Mouse (Mus musculus): Measurements from ENCODE around the gene C1ql1. TPM values are rescaled to one million over a fixed set of nuclear protein-coding genes. Genes with fewer than 3 reads are reported as not detected.

C1ql1 gene
- polyA plus RNA-seq, 1 experiment from 2014 or later = 0.85 TPM

DNA sequence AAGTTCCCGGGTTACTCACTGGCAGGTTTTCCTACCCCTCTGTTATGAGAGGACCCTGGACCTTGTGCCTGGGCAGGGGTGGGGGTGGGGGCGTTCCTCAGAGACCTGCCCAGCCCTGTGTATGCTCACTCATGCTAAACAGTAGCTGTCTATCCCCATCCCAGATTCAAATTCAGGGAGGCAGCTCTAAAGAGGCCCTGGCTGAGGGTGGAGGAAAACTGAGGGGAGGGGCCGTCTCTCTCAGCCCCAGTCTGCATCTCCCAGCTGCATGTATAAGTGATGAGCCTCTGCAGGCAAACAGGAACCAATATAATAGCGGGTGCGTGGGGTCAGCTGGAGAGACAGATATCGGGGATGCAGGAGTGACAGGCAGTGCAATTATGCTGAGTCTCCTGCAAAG lies 6.4 kb upstream of the C1ql1 start:
- H3K9ac ChIP-seq (ENCODE audit: low read length) = no peak overlapping the region
- no peak for ATAC-seq (ENCODE audit: insufficient number of reproducible peaks, low FRiP score, low TSS enrichment, low read depth)

DNA sequence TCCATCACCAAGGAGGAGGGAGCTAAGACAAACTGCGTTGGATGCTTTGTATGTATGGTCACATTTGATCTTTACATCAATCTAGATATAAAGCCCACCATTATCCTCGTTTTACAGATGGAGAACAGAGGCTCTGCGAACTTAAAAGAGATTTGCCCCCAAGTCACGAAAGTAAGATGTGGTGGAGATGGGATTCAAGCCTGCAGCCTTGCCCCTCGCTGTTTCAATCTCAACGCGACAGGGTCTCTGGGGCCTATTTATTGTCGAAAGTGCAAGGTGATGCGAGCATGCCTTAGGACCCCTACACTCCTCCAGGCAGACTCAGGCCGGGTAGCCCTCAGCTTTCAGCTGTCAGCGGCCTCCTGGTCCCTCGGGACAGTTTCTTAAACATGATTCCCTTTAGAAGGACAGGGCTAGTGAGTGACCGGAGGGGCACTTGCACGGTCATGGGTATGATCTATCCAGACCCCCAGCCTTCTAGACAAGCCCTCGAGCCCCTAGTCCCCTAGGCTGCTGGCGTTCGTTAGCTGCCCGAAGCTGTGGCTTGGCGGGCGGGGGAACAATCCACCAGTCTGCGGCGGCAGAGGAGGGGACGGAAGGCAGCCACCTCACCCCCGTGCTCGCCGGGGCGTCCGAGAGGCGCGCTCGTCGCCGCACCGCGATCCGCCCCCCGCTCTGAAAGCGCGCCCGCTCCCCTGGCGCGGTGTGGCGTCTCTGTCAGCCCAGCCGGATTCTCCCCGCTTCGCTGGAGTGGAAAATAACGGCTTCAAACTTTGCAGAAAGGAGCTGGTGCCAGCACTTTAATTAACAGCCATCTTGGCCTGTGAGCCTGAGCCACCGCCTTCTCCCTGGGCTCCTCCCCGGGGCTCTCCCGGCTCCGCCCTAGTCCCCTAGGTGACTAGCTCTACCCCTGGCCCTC lies 1.8 kb upstream of the C1ql1 start:
- 1% methylated on average over 49 of the region's 51 CpGs for WGBS
- Histone ChIP-seq H3K4me3 (ENCODE audit: low read depth, low read length) (peak overlapping the region; percentile 40), H3K9me3 (ENCODE audit: control insufficient read depth, low read length) (no peaks in the 10 kb centered on the region), H3K4me1 (ENCODE audit: control insufficient read depth, insufficient read depth, low read length) (peaks cover 2% of the 10 kb centered on the region; the same call in 1 of the 2 replicates), H3K36me3 (ENCODE audit: control insufficient read depth, insufficient read depth, low read length) (no peaks in the 10 kb centered on the region), H3K27me3 (ENCODE audit: control insufficient read depth, insufficient read depth, low read length) (peaks cover 80% of the 10 kb centered on the region), H3K27ac (replicated peaks; ENCODE audit: low read depth, low read length) (no peak overlapping the region), H3K9ac (ENCODE audit: low read length) (peak overlapping the region; percentile 64), H3K4me2 (ENCODE audit: low read depth, severe bottlenecking) (peak overlapping the region; percentile 81)
- ATAC-seq (ENCODE audit: insufficient number of reproducible peaks, low FRiP score, low TSS enrichment, low read depth) (no peak), DNase-seq (ENCODE audit: low spot score) (peak; percentile 51)

More for the DNA sequence above, 6.4 kb upstream of the C1ql1 start:
- WGBS = 40% methylated on average over 6 of the region's 6 CpGs
- DNase-seq (ENCODE audit: low spot score) = no peak
- H3K27ac ChIP-seq (replicated peaks; ENCODE audit: low read depth, low read length) = no peak overlapping the region
- H3K4me2 ChIP-seq (ENCODE audit: low read depth, severe bottlenecking) = no peak overlapping the region
- no peaks in the 10 kb centered on the region for H3K4me1 ChIP-seq (ENCODE audit: control insufficient read depth, insufficient read depth, low read length)
- peaks cover 37% of the 10 kb centered on the region for H3K27me3 ChIP-seq (ENCODE audit: control insufficient read depth, insufficient read depth, low read length)
- H3K36me3 ChIP-seq (ENCODE audit: control insufficient read depth, insufficient read depth, low read length) = no peaks in the 10 kb centered on the region
- H3K9me3 ChIP-seq (ENCODE audit: control insufficient read depth, low read length) = no peaks in the 10 kb centered on the region
- no peak overlapping the region for H3K4me3 ChIP-seq (ENCODE audit: low read depth, low read length)

DNA sequence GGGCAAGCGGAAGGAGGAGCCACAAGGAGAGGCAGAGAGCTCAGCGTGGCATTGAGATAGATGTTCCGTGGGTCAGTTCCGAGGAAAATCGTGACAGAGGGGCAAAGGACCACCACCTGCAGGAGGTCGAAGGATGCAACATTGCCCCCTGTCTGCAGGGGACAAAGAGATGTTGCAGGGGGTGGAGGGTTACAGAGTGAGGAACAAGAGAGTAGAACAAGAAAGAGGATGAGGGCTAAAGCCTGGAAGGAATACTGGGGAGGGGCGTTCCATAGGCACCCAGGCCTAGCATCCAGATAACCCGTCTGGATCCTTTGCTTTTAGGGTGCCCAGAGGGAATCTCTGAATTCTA lies 480 bp upstream of the C1ql1 start:
- ATAC-seq (ENCODE audit: insufficient number of reproducible peaks, low FRiP score, low TSS enrichment, low read depth) = no peak
- Histone ChIP-seq H3K27me3 (ENCODE audit: control insufficient read depth, insufficient read depth, low read length) (peaks cover 90% of the 10 kb centered on the region), H3K4me2 (ENCODE audit: low read depth, severe bottlenecking) (peak overlapping the region; percentile 42; the same call in 1 of the 2 replicates), H3K9ac (ENCODE audit: low read length) (no peak overlapping the region), H3K4me3 (ENCODE audit: low read depth, low read length) (no peak overlapping the region), H3K9me3 (ENCODE audit: control insufficient read depth, low read length) (no peaks in the 10 kb centered on the region), H3K4me1 (ENCODE audit: control insufficient read depth, insufficient read depth, low read length) (peaks cover 2% of the 10 kb centered on the region; the same call in 1 of the 2 replicates), H3K27ac (replicated peaks; ENCODE audit: low read depth, low read length) (no peak overlapping the region), H3K36me3 (ENCODE audit: control insufficient read depth, insufficient read depth, low read length) (no peaks in the 10 kb centered on the region)
- DNase-seq (ENCODE audit: low spot score) = no peak
- WGBS = 6% methylated on average over 8 of the region's 8 CpGs

DNA sequence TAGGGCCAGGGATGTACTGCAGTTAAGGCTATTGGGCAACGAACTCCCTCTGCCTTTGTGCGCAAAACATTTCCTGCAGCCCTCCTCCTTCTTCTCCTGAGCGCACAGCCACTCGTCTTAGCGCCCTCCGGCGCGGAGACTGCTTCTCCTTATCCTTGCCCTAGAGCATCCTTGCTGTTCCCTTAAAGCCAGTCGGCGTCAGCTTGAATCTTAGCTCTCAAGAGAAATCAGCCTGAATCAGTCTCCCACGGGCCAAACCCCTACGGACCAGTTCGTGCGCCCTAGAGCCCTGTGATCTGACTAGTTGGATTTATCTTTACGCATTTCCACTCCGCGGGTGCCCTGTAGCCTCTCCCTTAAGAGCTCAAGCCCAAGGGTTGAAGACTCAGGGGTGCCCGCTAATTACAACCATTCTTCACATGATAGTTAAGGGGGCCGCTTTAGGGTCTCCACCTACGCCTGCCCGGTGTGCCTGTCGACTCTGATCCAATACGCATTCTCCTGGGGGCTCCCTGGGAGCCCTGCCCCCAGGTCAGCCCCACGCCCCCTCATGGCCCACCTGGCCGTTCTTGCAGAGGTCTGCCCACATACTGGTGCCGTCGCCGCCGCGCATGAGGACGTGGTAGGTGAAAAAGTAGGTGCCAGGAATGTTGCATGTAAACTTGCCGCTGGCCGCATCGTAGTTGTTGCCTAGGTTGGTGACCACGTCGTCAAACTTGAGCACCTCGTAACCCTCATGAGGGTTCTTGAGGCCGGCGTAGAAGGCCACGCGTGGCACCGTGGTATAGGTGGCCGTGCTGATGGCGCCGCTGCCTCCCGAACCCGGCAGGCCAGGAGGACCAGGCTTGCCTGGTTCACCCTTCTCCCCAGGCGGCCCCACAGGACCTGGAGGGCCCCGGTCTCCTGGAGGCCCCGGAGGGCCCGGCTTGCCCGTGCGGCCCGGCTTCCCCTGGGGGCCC lies 903 bp downstream of the C1ql1 start:
- H3K9me3 ChIP-seq (ENCODE audit: control insufficient read depth, low read length) = no peaks in the 10 kb centered on the region
- no peaks in the 10 kb centered on the region for H3K36me3 ChIP-seq (ENCODE audit: control insufficient read depth, insufficient read depth, low read length)
- 4% methylated on average over 54 of the region's 54 CpGs for WGBS
- ATAC-seq (ENCODE audit: insufficient number of reproducible peaks, low FRiP score, low TSS enrichment, low read depth) (no peak), DNase-seq (ENCODE audit: low spot score) (peak; percentile 47)
- peak overlapping the region; percentile 42 for H3K4me2 ChIP-seq (ENCODE audit: low read depth, severe bottlenecking)
- no peak overlapping the region for H3K27ac ChIP-seq (replicated peaks; ENCODE audit: low read depth, low read length)
- H3K4me3 ChIP-seq (ENCODE audit: low read depth, low read length) = peak overlapping the region; percentile 25
- H3K9ac ChIP-seq (ENCODE audit: low read length) = no peak overlapping the region
- peaks cover 2% of the 10 kb centered on the region; the same call in 1 of the 2 replicates for H3K4me1 ChIP-seq (ENCODE audit: control insufficient read depth, insufficient read depth, low read length)
- H3K27me3 ChIP-seq (ENCODE audit: control insufficient read depth, insufficient read depth, low read length) = peaks cover 80% of the 10 kb centered on the region

DNA sequence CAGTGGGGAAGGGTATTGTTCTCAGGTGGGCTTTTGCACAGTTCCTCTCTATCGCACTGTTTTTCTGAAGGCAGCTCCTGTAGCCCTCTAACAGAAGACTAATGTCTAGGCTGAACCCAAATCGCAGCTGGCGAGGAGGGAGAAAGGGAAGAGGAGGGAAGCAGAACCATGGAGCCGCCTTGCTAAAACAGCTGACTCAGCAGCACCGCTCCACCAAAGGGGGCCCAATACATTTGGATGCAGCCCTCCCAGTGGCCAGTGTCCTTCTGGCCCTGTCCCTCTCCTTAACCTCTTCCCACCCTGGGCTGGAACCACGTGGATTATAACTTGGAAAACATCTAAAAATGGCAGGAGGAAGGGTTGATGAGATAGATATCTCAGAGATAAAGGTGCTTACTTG lies 5.3 kb downstream of the C1ql1 start:
- Histone ChIP-seq H3K9me3 (ENCODE audit: control insufficient read depth, low read length) (no peaks in the 10 kb centered on the region), H3K4me1 (ENCODE audit: control insufficient read depth, insufficient read depth, low read length) (peaks cover 18% of the 10 kb centered on the region), H3K9ac (ENCODE audit: low read length) (no peak overlapping the region), H3K27me3 (ENCODE audit: control insufficient read depth, insufficient read depth, low read length) (peaks cover 49% of the 10 kb centered on the region), H3K36me3 (ENCODE audit: control insufficient read depth, insufficient read depth, low read length) (no peaks in the 10 kb centered on the region), H3K4me2 (ENCODE audit: low read depth, severe bottlenecking) (no peak overlapping the region), H3K27ac (replicated peaks; ENCODE audit: low read depth, low read length) (no peak overlapping the region), H3K4me3 (ENCODE audit: low read depth, low read length) (no peak overlapping the region)
- DNase-seq (ENCODE audit: low spot score) (no peak), ATAC-seq (ENCODE audit: insufficient number of reproducible peaks, low FRiP score, low TSS enrichment, low read depth) (no peak)
- WGBS = 59% methylated on average over 6 of the region's 6 CpGs

DNA sequence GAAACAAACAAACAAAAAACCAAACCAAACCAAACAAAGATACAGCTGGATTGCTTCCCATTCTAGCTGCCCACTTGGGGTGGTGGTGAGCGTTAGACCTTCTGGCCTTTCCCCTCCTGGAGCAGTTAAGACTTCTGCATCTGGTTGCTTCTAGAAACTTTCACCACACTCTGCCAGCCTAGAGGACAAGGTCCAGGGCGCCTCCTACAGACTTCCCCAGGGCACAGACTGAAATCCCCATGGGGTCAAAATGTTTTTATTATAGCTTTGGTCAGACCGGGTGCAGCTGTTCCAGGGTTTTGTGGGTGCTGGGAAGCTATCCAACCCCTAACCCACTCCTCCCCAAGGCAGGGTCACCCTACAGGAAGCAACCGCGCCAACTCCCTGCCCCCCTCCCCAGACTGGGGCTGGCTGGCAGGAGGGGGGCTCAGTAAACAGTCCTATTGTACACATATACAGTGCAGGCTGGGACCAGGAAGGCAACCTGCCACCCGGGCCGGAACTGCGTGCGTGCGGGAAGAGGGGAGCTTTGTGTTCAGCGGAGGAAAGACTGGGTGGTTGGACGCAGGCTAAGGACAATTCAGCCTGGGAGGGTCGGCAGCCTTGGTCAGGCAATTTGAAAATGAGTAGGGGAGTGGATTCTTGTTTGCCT lies 7.3 kb downstream of the C1ql1 start:
- WGBS = 42% methylated on average over 13 of the region's 13 CpGs
- Histone ChIP-seq H3K9ac (ENCODE audit: low read length) (no peak overlapping the region), H3K4me3 (ENCODE audit: low read depth, low read length) (no peak overlapping the region), H3K36me3 (ENCODE audit: control insufficient read depth, insufficient read depth, low read length) (no peaks in the 10 kb centered on the region), H3K27ac (replicated peaks; ENCODE audit: low read depth, low read length) (no peak overlapping the region), H3K27me3 (ENCODE audit: control insufficient read depth, insufficient read depth, low read length) (peaks cover 29% of the 10 kb centered on the region), H3K4me1 (ENCODE audit: control insufficient read depth, insufficient read depth, low read length) (peaks cover 21% of the 10 kb centered on the region), H3K4me2 (ENCODE audit: low read depth, severe bottlenecking) (peak overlapping the region; percentile 26; the same call in 1 of the 2 replicates), H3K9me3 (ENCODE audit: control insufficient read depth, low read length) (no peaks in the 10 kb centered on the region)
- no peak for DNase-seq (ENCODE audit: low spot score)
- no peak for ATAC-seq (ENCODE audit: insufficient number of reproducible peaks, low FRiP score, low TSS enrichment, low read depth)

DNA sequence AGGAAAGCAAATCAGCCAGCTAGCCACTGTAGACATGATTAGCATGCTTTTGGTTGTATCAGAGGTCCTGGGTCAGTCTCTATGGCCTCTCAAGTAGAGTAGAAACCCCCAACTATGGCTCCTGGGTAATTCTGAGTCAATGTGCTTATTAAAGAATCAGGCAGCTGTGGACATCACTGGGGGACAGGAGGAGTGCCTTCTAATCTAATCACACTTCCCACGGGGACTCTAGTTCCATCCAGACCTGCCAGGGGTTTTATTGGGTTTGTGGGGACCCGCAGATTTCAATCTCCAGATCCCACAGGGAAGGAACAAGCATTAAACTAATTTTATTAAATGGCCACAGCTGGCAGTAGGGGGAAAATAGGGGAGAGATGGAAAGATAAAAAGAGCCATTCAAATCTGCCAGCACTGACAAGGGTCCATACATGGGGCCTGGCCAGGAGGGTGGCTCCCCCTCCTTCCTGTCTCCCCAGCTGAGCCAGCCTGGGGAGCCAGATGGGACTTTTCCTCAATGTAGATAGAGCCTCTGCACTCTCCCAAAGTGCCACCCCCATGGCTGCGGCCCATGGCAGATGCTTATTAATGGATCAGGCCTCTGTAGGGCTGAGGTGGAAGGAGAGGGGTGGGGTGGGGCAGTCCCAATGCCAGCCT lies 8.8 kb downstream of the C1ql1 start:
- peaks cover 21% of the 10 kb centered on the region for H3K4me1 ChIP-seq (ENCODE audit: control insufficient read depth, insufficient read depth, low read length)
- no peak overlapping the region for H3K4me2 ChIP-seq (ENCODE audit: low read depth, severe bottlenecking)
- H3K9me3 ChIP-seq (ENCODE audit: control insufficient read depth, low read length) = no peaks in the 10 kb centered on the region
- 50% methylated on average over 3 of the region's 3 CpGs for WGBS
- peaks cover 14% of the 10 kb centered on the region for H3K27me3 ChIP-seq (ENCODE audit: control insufficient read depth, insufficient read depth, low read length)
- no peak overlapping the region for H3K27ac ChIP-seq (replicated peaks; ENCODE audit: low read depth, low read length)
- no peaks in the 10 kb centered on the region for H3K36me3 ChIP-seq (ENCODE audit: control insufficient read depth, insufficient read depth, low read length)
- DNase-seq (ENCODE audit: low spot score) (no peak), ATAC-seq (ENCODE audit: insufficient number of reproducible peaks, low FRiP score, low TSS enrichment, low read depth) (no peak)
- H3K9ac ChIP-seq (ENCODE audit: low read length) = no peak overlapping the region
- H3K4me3 ChIP-seq (ENCODE audit: low read depth, low read length) = no peak overlapping the region

Data from limb, embryonic 11.5 days (tissue).